Mouse (Mus musculus) cerebellum, adult 8-10 months (tissue): ENCODE measurements around the gene Tmem212.
"Not testable (repeated sequence)": the region's sequence is repeated elsewhere in the genome, so short reads cannot be mapped to it uniquely, and the experiment has no call there.

Experiments
- DNase-seq: peaks from one replicate; pipeline ENCODE4 v3.0.0; 2022

The Tmem212 gene

DNA sequence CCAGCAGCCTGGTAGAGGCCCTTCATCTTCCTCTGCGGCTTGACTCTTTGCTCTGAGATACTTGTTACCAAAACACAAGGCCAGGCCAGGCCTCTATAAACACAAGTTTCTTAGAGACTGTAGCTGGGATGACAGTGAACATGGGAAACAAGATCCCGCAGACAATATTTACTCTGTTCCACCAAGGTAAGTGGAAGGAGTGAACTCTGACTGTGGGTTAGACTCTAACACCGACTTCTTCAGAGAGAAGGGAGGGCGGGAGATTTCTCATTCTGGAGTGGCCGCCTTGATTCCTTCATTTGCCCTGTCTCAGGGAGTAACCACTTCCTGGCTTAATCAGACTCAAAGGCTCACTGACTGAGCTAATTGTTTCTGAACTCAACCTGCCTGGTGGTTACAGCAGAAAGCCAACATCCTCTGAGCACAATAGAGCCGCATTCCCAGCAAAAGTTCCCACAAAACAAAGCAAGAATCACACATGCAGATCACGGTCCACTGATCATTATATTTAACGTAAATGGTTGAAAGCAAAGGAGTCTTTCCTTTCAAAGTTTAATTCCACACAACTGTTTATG is at the start of gene Tmem212:
Gene Tmem212 (minus strand): TSS at position 51 of the 575 bp plus-strand sequence.
- DNase-seq: no peak

- DNase-seq: not testable (repeated sequence)
Measured at GRCm38 (mm10) chr3:27945397-27945796, 49.2 kb upstream of the Tmem212 start.

DNA sequence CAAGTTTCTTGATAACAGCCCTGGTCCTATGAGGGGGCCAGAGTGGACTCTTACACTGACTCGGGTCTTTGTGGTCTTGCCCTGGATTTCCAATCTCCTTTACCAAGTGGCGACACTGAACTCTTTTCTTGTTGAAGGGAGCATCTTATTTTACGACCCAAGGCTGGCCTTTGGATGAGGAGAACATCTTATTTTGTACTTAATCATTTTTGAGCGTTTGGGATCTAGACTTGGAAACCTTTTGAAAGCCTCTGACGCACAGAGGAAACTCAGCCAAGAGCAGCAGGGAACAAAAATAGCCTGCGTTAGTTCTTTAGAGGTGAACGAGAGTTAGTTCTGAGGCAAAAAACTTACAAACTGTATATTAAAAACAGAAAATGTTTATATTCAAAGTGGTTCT is 46.8 kb upstream of the Tmem212 start:
- no peak for DNase-seq

DNA sequence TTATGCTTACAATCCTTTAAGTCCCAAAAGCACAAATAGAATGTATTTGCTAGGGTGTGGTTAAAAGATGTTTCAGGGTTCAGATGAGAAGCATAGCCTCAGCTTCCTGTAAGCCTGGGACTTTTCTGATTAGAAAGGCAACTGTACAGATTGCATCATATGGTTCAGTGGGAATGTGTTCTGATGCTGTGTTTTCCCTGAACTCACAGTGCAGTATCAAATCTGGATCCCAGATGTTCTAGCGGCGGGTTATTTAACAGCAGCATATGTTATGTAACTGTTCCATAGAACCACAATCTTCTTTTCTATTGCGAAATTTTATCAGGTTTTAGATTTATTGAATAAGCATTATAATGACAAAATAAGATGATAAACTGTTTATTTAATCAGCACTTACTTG is 45.5 kb upstream of the Tmem212 start:
- DNase-seq: no peak

GRCm38 (mm10) chr3:27938381-27939323 is 42.5 kb upstream of the Tmem212 start, which contains the start of gene Pld1:
Gene Pld1, plus strand, starts transcription at chr3:27938695.
- DNase-seq: peak; percentile 5

- no peak for DNase-seq
Measured at GRCm38 (mm10) chr3:27937144-27938110, 41.3 kb upstream of the Tmem212 start.

DNA sequence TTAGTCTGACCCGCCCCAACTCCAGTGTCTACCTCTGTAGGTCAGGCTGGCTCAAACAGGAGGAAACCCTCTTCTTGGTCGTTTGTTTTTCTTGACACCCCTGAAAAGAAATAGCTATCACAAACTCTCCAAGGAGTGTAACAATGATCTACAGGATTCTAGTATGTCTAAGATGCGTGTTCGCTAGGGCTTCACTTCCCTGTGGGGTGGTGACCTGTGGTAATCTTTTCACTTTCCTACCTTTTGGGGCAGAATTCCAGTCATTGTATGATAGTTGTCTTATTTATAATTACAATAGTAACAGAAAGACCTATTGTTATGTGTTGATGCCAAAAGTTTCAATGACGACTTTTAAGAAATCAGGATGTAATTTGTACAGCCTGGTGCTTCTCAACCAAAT is 40.6 kb upstream of the Tmem212 start:
- no peak for DNase-seq

GRCm38 (mm10) chr3:27935644-27936043 is 39.5 kb upstream of the Tmem212 start:
- DNase-seq: no peak

GRCm38 (mm10) chr3:27932391-27932790 is 36.2 kb upstream of the Tmem212 start:
- DNase-seq: no peak

DNA sequence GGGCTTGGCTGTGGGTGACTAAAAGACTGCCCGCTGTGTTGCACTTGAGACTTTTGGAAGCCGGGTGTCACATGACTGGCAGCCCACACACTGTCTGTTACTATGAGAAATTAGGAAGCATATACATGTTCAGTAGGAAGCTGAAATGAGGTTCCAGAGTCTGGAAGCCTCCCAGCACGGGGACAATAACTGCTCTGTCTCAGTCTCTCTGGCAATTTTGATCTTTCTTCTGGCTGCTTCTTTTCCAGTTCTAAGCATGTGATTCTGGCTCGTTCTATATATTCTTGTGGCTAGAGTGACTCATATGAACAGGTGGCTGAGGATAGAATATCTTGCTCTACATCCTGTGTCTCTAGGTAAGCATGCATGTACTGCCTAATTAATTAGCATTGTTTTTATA is 33.1 kb upstream of the Tmem212 start:
- no peak for DNase-seq

DNA sequence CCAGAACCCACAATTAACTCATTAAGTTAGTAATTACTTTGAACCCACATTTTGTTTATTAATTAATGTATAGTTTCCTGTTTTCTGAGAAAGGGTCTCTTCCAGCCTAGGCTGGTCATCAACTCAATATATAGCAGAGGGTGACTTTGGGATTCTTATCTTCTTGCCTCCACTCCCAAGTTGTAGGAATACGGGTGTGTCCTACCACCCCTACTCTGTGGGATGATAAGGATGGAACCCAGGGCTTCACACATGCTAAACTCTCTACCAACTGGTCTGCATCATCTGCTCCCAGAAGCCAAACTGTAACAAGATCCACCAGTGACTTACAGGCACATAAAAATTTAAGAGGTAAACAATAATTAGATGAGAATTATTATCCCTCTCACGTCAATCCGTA is 27.9 kb upstream of the Tmem212 start:
- no peak for DNase-seq

DNA sequence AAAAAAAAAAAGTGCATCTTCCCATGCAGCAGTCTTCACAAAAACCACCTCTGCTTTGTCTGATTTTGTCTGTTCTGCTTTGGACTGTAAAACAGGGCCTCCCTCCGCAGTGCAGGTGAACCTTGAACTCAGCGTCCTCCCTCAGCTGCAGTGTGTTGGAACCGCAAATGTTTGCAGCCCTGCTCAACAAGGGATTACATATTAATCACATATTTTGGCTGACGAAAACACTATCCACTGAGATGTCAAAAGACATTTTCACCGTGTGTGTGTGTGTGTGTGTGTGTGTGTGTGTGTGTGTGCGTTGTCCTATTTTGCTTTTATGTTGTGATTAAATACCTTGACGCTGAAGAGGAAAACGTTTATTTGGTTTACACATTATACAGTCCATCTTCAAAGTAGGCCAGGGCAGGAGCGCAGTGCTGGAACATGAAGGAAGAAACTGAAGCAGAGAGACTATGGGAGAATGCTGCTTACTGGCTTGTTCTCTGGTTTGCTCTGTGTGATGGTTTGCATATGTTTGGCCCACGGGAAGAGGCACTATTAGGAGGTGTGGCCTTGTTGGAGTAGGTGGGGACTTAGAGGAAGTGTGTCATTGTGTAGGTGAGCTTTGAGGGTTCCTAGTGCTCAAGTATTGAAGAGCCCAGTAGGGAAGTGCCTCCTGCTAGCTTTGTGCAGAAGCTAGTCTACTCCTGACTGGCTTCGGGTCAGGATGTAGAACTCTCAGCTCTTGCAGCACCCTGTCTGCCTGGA is 25.3 kb upstream of the Tmem212 start:
- DNase-seq: no peak

DNA sequence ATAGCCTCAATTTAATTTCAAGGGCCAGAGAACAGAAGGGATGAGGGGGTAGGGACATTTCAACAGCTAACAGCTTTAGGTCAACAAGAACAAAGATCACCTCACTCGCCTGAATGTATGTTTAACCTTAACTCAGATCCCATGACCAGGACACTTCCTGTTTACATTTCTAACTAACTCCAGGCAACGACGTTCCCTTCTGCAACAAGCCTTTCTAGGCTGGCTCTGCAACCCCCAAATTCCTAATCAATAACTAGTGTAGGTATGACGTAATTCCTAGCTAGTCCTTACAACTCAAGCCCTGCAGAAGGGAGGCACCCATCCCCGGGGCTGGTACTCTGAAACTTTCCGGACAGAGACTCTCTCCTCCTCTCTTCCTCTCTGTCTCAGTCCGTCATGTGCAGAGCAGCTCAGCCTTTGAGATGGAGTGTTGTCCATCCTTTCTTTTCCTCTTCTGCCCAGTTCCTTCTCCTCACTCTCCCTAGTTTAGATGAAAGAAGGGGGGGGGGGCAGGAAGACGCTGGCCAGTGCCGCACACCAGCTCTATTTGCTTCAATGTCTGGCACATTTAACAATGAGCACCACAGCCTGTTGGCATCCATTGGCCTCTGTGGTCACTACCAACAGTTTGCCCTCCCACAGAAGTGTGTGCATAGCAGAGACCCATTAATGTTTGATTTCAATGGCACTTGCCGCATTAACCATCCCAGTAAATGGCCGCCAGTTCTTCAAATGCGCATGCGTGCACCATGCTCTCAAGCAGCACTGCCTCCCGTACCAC is 22.7 kb upstream of the Tmem212 start:
- DNase-seq: no peak

DNA sequence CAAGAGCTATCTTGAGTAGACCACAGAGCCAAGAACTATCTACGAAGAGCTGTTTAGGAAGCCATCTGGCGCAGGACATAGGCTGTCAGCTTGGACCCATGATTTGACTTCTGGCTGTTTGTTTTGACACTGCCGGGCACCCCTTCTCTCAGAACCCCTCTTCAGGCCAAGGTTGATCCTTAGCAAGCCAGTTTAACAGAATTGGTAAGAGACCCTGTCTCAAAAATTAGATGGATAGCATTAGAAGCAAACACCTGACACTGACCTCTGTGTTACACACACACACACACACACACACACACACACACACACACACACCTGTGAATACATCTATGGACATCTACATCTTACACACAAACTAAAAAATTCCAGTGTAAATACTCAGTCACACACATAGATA is 12.8 kb upstream of the Tmem212 start:
- DNase-seq: no peak

DNA sequence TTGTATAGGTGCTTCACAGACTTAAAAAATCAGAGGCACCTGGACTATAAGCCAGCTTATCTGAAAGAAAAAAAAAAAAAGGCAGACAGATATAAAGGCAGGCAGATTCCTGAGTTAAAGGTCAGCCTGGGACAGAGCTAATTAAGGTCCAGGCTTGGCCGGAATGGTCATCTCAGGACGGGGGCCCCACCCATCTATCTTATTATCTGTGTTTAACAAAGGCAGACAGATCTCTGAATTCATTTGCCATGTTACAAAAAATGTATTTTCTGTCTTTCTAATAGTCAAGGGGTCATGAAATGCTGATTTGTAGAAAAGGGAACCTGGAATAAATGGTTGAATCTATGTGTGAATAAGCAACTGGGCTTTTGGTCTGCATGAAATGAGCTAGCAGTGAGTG is 12.1 kb upstream of the Tmem212 start:
- DNase-seq: no peak

DNA sequence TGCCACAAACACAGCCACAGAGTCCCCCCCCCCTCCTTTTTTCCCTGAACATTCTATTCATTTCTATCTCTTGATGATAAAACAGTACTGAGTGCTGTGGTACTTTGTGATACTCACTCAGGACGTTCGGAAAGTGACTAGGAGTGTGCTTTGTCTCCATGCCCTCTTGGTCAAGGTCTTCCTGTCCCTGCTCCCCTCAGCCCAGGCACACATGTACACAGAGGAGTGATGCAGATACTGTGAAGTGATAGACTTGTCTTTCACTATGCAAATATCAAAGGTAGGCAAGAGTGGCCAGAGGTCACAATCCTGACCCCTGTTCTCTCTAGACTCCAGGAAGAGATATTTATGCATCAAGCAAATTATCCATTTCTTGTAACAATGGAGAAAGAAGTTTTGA is 11.1 kb upstream of the Tmem212 start:
- DNase-seq: no peak

GRCm38 (mm10) chr3:27906647-27907209 is 10.6 kb upstream of the Tmem212 start:
- no peak for DNase-seq

- DNase-seq: no peak
Measured at GRCm38 (mm10) chr3:27904659-27905330, 8.6 kb upstream of the Tmem212 start.

DNA sequence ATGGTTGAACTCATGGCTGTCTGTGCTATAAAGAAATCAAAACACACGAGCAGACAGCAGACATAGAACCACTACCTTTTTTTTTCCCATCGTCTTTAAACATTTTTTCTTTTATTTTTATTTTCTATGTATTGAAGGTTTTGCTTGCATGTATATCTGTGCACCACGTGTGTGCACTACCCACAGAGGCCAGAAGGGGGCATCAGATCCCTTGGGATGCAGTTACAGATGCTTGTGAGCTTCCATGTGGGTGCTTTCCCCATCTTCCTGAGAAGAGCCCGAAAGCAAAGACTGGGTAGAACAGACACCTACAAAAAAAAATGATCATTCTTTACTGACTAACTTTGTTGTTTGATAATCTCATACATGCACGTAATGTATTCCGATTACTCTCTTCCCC is 5.7 kb upstream of the Tmem212 start:
- no peak for DNase-seq

- no peak for DNase-seq
Measured at GRCm38 (mm10) chr3:27899012-27899726, 3.0 kb upstream of the Tmem212 start.
